Mouse (Mus musculus): Measurements from ENCODE around the gene Uba6. TPM values are rescaled to one million over a fixed set of nuclear protein-coding genes. Genes with fewer than 3 reads are reported as not detected.

Gene Uba6
- polyA plus RNA-seq, 1 experiment = 1.9 TPM

DNA sequence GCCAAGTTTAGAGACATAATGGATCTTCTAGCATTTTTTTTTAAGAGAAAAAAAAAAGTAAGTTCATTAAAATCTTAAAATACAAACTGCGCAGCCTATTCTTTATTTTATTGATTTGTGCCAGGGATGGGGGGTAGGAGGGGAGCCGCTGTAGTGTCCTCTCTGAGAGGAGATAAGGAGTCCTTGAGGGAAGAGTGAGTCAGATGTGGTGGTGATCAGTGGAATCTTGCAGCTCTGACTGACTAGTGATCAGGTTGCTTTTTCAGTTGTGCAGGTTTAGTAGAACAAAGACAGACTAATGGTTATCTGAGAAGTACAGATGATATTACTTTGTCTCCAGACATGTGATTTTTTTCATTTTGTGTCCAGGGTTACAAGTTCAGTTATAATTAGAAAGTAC lies 59.6 kb downstream of the Uba6 start:
- Histone ChIP-seq H3K27me3 (ENCODE audit: control insufficient read depth, insufficient read depth, insufficient read length) (no peaks in the 10 kb centered on the region), H3K4me3 (no peak overlapping the region), H3K36me3 (ENCODE audit: control insufficient read depth, insufficient read depth) (peaks cover 17% of the 10 kb centered on the region), H3K79me2 (ENCODE audit: control insufficient read depth, insufficient read depth) (no peaks in the 10 kb centered on the region), H3K4me2 (ENCODE audit: low read depth) (no peak overlapping the region), H3ac (ENCODE audit: control insufficient read depth, insufficient read length) (no peak overlapping the region)
- TF ChIP-seq SRF (IDR thresholded peaks at IDR 0.05; ENCODE audit: control insufficient read depth, insufficient read length, low read depth) (no peak), E2F4 (IDR thresholded peaks at IDR 0.05; ENCODE audit: insufficient read depth) (no peak), POLR2AphosphoS2 (IDR thresholded peaks at IDR 0.05; ENCODE audit: insufficient read length, low read depth) (no peak), REST (IDR thresholded peaks at IDR 0.05; ENCODE audit: insufficient read depth, insufficient read length) (no peak), MYOG (IDR thresholded peaks at IDR 0.05; ENCODE audit: control insufficient read depth in 1 of 3, insufficient read depth in 1 of 3, insufficient read length in 2 of 3, low read depth in 2 of 3) (no peak), MYOD1 (IDR thresholded peaks at IDR 0.05; ENCODE audit: control insufficient read depth in 1 of 3, insufficient read length in 2 of 3, low read depth in 2 of 3) (no peak), USF1 (IDR thresholded peaks at IDR 0.05; ENCODE audit: low read depth) (no peak), TCF12 (IDR thresholded peaks at IDR 0.05; ENCODE audit: insufficient read depth, poor library complexity, severe bottlenecking) (no peak)

GRCm38 (mm10) chr5:86111074-86111473 lies 61.5 kb downstream of the Uba6 start:
- Histone ChIP-seq H3K4me3 (no peak overlapping the region), H3K79me2 (ENCODE audit: control insufficient read depth, insufficient read depth) (no peaks in the 10 kb centered on the region), H3K27me3 (ENCODE audit: control insufficient read depth, insufficient read depth, insufficient read length) (no peaks in the 10 kb centered on the region), H3K36me3 (ENCODE audit: control insufficient read depth, insufficient read depth) (peaks cover 15% of the 10 kb centered on the region), H3ac (ENCODE audit: control insufficient read depth, insufficient read length) (no peak overlapping the region), H3K4me2 (ENCODE audit: low read depth) (no peak overlapping the region)
- TF ChIP-seq TCF12 (IDR thresholded peaks at IDR 0.05; ENCODE audit: insufficient read depth, poor library complexity, severe bottlenecking) (no peak), MYOD1 (IDR thresholded peaks at IDR 0.05; ENCODE audit: control insufficient read depth in 1 of 3, insufficient read length in 2 of 3, low read depth in 2 of 3) (no peak), REST (IDR thresholded peaks at IDR 0.05; ENCODE audit: insufficient read depth, insufficient read length) (no peak), POLR2A (IDR thresholded peaks at IDR 0.05; ENCODE audit: insufficient read length, low read depth) (no peak), MYOG (IDR thresholded peaks at IDR 0.05; ENCODE audit: control insufficient read depth in 1 of 3, insufficient read depth in 1 of 3, insufficient read length in 2 of 3, low read depth in 2 of 3) (no peak), CEBPB (IDR thresholded peaks at IDR 0.05; ENCODE audit: insufficient read depth, poor library complexity, severe bottlenecking) (no peak), TCF3 (IDR thresholded peaks at IDR 0.05; ENCODE audit: insufficient read length, low read depth) (no peak), POLR2AphosphoS2 (IDR thresholded peaks at IDR 0.05; ENCODE audit: insufficient read length, low read depth) (no peak), USF1 (IDR thresholded peaks at IDR 0.05; ENCODE audit: low read depth) (no peak), SRF (IDR thresholded peaks at IDR 0.05; ENCODE audit: control insufficient read depth, insufficient read length, low read depth) (no peak), E2F4 (IDR thresholded peaks at IDR 0.05; ENCODE audit: insufficient read depth) (no peak), MAX (IDR thresholded peaks at IDR 0.05; ENCODE audit: low read depth) (no peak)

GRCm38 (mm10) chr5:86106610-86107009 lies 66.0 kb downstream of the Uba6 start:
- Histone ChIP-seq H3K79me2 (ENCODE audit: control insufficient read depth, insufficient read depth) (no peaks in the 10 kb centered on the region), H3K27me3 (ENCODE audit: control insufficient read depth, insufficient read depth, insufficient read length) (no peaks in the 10 kb centered on the region), H3K36me3 (ENCODE audit: control insufficient read depth, insufficient read depth) (peaks cover 3% of the 10 kb centered on the region), H3K4me3 (no peak overlapping the region), H3K4me2 (ENCODE audit: low read depth) (no peak overlapping the region), H3ac (ENCODE audit: control insufficient read depth, insufficient read length) (no peak overlapping the region)
- TF ChIP-seq MAX (IDR thresholded peaks at IDR 0.05; ENCODE audit: low read depth) (no peak), TCF12 (IDR thresholded peaks at IDR 0.05; ENCODE audit: insufficient read depth, poor library complexity, severe bottlenecking) (no peak), POLR2A (IDR thresholded peaks at IDR 0.05; ENCODE audit: insufficient read length, low read depth) (no peak), E2F4 (IDR thresholded peaks at IDR 0.05; ENCODE audit: insufficient read depth) (no peak), TCF3 (IDR thresholded peaks at IDR 0.05; ENCODE audit: insufficient read length, low read depth) (no peak), MYOG (IDR thresholded peaks at IDR 0.05; ENCODE audit: control insufficient read depth in 1 of 3, insufficient read depth in 1 of 3, insufficient read length in 2 of 3, low read depth in 2 of 3) (no peak), CEBPB (IDR thresholded peaks at IDR 0.05; ENCODE audit: insufficient read depth, poor library complexity, severe bottlenecking) (no peak), POLR2AphosphoS2 (IDR thresholded peaks at IDR 0.05; ENCODE audit: insufficient read length, low read depth) (no peak), USF1 (IDR thresholded peaks at IDR 0.05; ENCODE audit: low read depth) (no peak), SRF (IDR thresholded peaks at IDR 0.05; ENCODE audit: control insufficient read depth, insufficient read length, low read depth) (no peak), REST (IDR thresholded peaks at IDR 0.05; ENCODE audit: insufficient read depth, insufficient read length) (no peak), MYOD1 (IDR thresholded peaks at IDR 0.05; ENCODE audit: control insufficient read depth in 1 of 3, insufficient read length in 2 of 3, low read depth in 2 of 3) (no peak)

DNA sequence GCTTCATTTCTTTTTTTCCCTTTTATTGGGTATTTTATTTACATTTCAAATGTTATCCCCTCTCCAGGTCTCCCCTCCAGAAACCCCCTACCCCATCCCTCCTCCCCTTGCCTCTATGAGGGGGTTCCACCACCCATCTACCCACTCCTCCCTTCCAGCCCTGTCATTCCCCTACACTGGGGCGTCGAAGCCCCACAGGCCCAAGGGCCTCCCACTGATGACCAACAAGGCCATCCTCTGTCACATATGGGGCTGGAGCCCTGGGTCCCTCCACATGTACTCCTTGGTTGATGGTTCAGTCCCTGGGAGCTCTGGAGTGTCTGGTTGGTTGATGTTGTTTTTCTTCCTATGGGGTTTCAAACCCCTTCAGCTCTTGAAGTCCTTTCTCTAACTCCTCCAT lies 70.4 kb downstream of the Uba6 start:
- no peak for TF ChIP-seq MAX (IDR thresholded peaks at IDR 0.05; ENCODE audit: low read depth)
- TF ChIP-seq USF1 (IDR thresholded peaks at IDR 0.05; ENCODE audit: low read depth) = no peak
- TF ChIP-seq TCF3 (IDR thresholded peaks at IDR 0.05; ENCODE audit: insufficient read length, low read depth) = no peak
- peaks cover 3% of the 10 kb centered on the region for H3K36me3 ChIP-seq (ENCODE audit: control insufficient read depth, insufficient read depth)
- no peak overlapping the region for H3K4me3 ChIP-seq
- H3ac ChIP-seq (ENCODE audit: control insufficient read depth, insufficient read length) = no peak overlapping the region
- H3K79me2 ChIP-seq (ENCODE audit: control insufficient read depth, insufficient read depth) = no peaks in the 10 kb centered on the region
- no peaks in the 10 kb centered on the region for H3K27me3 ChIP-seq (ENCODE audit: control insufficient read depth, insufficient read depth, insufficient read length)
- no peak overlapping the region for H3K4me2 ChIP-seq (ENCODE audit: low read depth)

DNA sequence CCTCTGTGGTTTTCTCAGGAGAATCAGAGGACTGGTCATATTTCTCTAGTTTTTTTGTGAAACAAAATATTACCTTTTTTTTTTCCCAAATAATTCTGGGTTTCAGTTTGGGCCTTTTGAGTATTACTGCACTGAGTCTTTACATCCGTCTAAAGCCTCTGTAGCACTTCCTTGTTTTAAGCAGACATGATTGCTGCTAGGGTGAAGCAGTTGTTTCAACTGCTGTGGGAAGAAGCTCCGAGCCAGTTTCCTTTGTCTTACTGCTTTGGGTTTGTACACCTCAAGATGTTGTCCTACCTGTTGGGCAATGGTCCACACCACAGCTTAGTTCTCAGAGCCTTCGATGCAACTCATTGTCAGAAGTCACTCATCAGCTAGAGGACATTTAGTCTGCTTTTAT lies 72.0 kb downstream of the Uba6 start:
- no peak overlapping the region for H3K4me2 ChIP-seq (ENCODE audit: low read depth)
- H3K79me2 ChIP-seq (ENCODE audit: control insufficient read depth, insufficient read depth) = no peaks in the 10 kb centered on the region
- no peak overlapping the region for H3K4me3 ChIP-seq
- TF ChIP-seq TCF12 (IDR thresholded peaks at IDR 0.05; ENCODE audit: insufficient read depth, poor library complexity, severe bottlenecking) = no peak
- TF ChIP-seq CEBPB (IDR thresholded peaks at IDR 0.05; ENCODE audit: insufficient read depth, poor library complexity, severe bottlenecking) = no peak
- no peak for TF ChIP-seq MAX (IDR thresholded peaks at IDR 0.05; ENCODE audit: low read depth)
- no peak for TF ChIP-seq TCF3 (IDR thresholded peaks at IDR 0.05; ENCODE audit: insufficient read length, low read depth)
- no peak for TF ChIP-seq POLR2A (IDR thresholded peaks at IDR 0.05; ENCODE audit: insufficient read length, low read depth)
- TF ChIP-seq POLR2AphosphoS2 (IDR thresholded peaks at IDR 0.05; ENCODE audit: insufficient read length, low read depth) = no peak
- no peak for TF ChIP-seq SRF (IDR thresholded peaks at IDR 0.05; ENCODE audit: control insufficient read depth, insufficient read length, low read depth)
- no peak for TF ChIP-seq REST (IDR thresholded peaks at IDR 0.05; ENCODE audit: insufficient read depth, insufficient read length)
- H3K27me3 ChIP-seq (ENCODE audit: control insufficient read depth, insufficient read depth, insufficient read length) = no peaks in the 10 kb centered on the region
- no peak overlapping the region for H3ac ChIP-seq (ENCODE audit: control insufficient read depth, insufficient read length)
- no peaks in the 10 kb centered on the region for H3K36me3 ChIP-seq (ENCODE audit: control insufficient read depth, insufficient read depth)

Measured in myocyte (in vitro differentiated cells).